Mouse (Mus musculus) thymus, adult 18-20 months (tissue): ENCODE results near the gene Rnpepl1.
"Not testable (repeated sequence)": the region's sequence is repeated elsewhere in the genome, so short reads cannot be mapped to it uniquely, and the experiment has no call there.

Source experiments
- DNase-seq, 2 experiments: peaks; one replicate each; pipeline ENCODE4 v3.0.0; 2022; ENCODE audit warnings: mixed read lengths in 2 of 2

Rnpepl1 gene

DNA sequence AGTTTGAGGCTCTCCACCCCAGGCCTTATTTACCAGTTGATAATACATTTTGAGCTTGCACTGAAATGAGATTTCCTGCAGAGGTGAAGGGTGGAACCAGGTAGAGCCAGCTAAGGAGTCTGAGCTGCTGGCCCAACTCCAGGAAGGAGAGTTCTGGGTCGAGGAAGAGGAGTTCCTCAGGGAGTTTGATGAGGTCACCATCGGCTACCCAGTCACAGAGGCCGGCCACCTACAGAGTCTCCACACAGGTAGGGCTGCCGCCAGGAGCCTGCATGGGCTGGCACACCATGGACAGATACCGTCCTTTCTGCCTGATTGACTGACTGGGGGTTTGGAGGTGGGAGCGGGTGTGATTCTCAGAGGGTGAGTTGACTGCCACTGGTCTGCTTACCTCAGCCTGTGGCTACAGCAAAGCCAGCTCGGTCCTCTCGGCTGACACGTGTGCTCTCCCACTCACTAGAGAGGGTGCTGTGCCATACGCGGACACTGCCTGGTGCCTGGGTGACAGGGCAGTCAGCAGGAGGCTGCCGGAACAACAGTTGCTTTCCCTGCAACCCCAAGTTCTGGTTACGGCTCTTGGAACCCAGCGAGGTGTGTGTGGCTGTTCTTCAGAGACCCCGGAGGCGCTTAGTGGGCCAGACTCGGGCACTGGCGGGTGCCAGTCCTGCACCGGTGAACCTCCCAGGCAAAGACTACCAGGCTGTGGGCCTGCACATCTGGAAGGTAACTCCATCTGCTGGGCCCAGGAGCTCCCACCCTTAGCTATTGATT lies 32.8 kb downstream of the Rnpepl1 start:
- DNase-seq: peak in 1 of 2 experiments; percentile 1

DNA sequence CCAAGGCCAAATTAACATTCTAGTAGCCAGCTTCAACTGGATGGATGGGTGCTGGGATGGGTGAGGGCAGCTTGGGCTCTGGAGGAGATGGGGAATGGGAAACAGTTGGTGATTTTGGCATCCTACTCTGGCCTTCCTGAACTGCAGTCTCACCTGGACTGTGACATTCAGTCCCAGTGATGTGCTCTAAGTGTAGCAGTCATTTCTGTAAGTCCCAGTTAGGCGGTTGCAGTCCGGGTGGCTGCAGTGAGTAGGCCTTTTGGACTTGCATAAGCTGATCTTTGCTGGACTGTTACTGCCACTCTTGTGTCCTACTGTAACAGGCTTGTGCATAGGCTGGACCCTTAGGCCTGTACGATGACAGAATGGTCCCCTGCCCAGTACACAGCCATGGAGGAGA lies 37.4 kb downstream of the Rnpepl1 start:
- DNase-seq: peak in 1 of 2 experiments; percentile 2

DNA sequence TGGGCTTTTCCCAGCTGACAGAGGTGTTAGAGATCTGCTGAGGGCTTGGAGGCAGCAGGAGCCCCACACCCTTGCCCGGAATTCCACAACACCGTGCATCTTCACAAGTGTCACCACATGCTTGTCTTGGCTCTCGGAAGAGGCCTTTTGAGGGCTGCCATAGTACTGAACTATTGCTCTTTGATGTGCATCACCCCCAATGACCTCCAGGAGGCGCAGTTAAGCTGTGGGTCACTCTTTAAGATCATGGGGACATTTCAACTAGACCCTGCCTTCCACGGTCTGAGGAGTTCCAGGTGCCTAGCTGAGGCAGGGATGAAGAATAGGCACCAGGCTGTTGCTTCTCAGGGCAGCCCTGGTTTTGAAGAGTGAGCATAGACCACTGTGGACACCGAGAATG lies 38.8 kb downstream of the Rnpepl1 start:
- DNase-seq: peak in 1 of 2 experiments; percentile 2

DNA sequence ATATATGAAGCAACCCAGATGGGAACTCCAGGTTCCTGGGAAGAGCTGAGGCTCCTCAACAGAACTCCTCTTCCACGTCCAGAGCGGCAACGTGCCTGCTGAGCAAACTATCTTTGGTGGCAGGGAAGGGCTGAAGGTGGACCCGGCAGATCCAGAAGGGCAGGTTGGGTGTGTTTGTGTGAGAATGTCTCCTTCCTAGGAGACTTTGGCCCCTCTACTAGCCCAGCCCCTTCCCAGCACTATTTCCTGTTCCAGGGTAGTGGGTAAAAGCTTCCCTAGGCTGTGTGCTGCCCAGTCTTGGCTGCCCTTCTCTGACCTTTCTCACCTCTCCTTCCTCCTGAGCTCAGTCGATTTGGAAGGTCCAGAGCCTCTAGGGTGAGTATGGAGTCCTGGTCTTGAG lies 40.0 kb downstream of the Rnpepl1 start, which contains the start of gene Gpr35:
TSS of gene Gpr35 (plus strand) at position 259 of the 400 bp plus-strand sequence.
- no peak for DNase-seq

DNA sequence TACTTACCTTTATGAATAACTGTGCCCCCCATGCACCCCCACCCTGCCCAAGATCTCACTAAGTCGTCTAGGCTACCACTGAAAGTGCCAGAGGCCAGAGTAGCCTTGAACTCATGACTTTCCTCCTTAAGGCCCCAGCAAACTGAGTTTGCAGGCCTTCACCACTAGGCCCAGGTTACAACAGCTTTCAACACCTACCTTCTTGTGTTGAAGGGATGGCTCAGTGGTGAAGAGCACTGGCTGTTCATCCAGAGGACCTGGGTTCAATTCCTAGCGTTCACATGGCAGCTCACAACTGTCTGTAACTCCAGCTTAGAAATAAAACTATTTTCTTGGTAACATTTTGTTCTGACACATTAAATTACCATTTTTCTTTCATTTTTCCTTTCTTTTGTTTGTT lies 43.1 kb downstream of the Rnpepl1 start:
- DNase-seq: no peak

DNA sequence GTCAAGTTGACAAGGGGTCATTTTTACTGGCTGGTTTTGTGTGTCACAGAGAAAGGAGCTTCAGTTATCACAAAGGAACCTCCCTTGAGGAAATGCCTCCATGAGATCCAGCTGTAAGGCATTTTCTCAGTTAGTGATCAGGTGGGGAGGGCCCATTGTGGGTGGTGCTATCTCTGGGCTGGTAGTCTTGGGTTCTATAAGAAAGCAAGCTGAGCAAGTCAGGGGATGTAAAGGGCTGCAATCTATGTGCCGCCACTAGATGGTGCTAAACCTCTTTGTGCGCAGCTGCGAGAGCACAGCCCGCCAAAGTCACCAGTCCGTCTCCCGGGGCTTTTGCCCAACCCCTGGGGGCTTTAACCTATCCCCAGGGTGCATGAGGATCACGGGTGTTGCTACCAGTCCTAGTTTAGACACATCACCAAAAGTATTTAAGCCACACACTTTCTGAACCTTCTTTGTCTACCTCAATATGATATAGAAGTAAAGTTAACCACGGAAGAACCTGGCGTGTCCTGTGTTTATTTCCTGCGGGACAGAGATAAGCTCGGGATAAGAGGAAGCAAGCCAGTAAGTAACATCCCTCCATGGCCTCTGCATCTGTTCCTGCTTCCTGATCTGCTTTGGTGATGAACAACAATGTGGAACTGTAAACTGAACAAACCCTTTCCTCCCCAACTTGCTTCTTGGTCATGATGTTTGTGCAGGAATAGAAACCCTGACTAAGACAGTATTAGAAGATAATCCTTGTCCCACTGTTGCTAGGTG lies 46.2 kb downstream of the Rnpepl1 start:
- peak; percentile 41 to 44 for DNase-seq

DNA sequence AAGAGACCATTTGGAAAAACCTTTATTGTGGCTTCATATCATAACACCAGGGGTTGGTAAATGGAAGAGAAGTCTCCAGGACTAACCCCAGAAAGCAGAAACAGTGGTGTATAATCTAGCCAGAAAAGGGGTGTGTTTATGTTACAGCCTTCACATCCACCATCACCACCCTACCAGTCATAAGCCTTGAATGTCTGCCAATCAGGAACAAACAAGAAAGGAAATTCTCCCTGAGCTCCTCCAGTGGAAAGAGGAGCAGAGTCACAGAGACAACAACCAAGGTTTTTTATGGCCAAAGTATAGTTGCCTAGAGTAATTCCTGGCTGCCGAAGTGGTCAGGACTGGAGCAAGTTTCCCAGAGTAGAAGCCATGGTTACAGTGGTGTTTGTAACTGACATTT lies 48.4 kb downstream of the Rnpepl1 start:
- no peak for DNase-seq

DNA sequence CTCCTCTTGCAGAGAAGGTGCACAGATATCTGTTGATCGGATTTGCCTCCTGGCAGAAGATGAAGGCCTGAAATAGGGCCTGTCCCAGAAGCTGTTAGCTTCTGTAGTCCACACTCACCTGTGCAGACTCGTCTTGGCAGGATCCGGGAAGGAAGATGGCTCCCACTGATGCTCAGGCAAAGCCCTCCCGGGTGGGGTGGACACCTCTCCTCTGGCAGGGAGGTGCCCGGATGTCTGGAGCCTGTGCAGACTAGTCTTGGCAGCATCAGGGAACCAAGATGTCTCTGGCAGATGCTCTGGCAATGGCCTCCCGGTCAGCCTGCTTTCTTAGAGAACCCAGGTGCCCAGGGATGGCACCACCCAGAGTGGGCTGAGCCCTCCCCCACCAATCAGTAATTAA lies 60.2 kb downstream of the Rnpepl1 start:
- not testable (repeated sequence) for DNase-seq

DNA sequence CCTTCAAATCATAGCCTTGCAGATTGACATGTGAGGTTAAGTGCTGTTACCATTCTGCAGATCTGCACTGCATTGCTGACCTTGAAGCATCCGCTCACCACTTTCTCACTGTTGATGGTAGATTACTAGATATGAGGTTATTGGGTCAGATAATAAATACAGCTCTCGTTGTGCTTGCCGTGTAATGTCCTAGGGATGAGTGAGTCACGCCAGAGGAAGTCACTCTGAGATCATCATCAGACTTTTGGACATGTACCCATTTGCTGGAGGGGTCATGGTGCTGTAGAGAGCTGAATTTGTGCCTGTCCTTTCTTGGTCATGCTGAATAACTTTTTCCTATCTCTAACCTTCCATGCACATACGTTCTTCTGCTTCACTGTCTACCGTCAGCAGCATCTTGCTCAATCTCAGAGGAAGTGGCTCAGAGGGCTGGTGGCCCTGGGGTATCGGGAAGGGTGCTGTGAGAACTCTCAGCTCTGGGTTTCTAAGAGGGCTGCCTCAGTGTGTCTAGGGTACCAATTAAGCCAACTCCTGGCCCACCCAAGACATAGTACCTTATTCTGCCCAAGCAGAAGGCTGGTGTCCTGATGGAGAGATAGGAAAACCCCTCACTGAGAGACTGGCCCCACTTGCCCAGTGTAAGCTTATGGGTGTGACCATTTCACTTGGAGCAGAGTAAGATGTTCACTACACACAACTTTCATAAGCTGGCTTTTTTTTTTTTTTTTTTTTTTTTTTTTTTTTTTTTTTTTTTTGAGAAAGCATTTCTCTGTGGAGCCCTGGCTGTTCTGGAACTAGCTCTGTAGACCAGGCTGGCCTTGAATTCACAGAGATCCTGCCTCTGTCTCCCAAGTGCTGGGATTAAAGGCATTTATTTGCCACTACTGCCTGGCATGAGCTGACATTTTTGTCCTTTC lies 61.6 kb downstream of the Rnpepl1 start:
- DNase-seq: no peak

DNA sequence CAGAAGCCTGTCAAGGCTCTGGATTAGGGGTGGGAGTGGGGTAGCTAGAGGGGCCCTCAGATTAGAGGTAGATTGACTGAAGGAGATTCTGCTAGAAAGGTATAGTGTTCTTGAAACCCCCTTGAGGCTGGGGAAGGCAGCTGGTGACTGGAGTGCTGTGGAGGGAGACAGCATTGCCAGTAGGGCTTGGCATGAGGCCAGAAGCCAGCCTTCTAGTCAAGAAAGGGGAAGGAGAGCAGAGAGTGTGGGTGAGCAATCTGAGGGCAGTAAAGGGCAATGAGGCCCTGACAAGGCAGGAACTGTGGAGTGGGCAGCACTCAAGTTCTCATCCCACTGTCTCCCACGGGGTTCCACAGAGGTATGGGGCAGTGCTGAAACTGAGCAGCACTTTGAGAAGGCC lies 62.3 kb downstream of the Rnpepl1 start:
- no peak for DNase-seq
